Mouse (Mus musculus): ENCODE results near the gene Adgrd1.
A peak's percentile ranks its signal among the peaks of the same experiment; 100 is the strongest.

The Adgrd1 gene

GRCm38 (mm10) chr5:129236366-129236765 lies 139.8 kb downstream of the Adgrd1 start:
- TF ChIP-seq GATA4 (IDR thresholded peaks at IDR 0.05; ENCODE audit: insufficient replicate concordance, low read length) = no peak

- peak; percentile 25; the same call in 1 of the 2 replicates for TF ChIP-seq GATA4 (IDR thresholded peaks at IDR 0.05; ENCODE audit: insufficient replicate concordance, low read length)
Observed at GRCm38 (mm10) chr5:129241865-129242264, 145.3 kb downstream of the Adgrd1 start.

GRCm38 (mm10) chr5:129242265-129242664 lies 145.7 kb downstream of the Adgrd1 start:
- TF ChIP-seq GATA4 (IDR thresholded peaks at IDR 0.05; ENCODE audit: insufficient replicate concordance, low read length) = no peak

- TF ChIP-seq GATA4 (IDR thresholded peaks at IDR 0.05; ENCODE audit: insufficient replicate concordance, low read length) = no peak
Observed at GRCm38 (mm10) chr5:129243120-129243519, 146.6 kb downstream of the Adgrd1 start.

- TF ChIP-seq GATA4 (IDR thresholded peaks at IDR 0.05; ENCODE audit: insufficient replicate concordance, low read length) = no peak
Observed at GRCm38 (mm10) chr5:129244392-129244791, 147.8 kb downstream of the Adgrd1 start.

- TF ChIP-seq GATA4 (IDR thresholded peaks at IDR 0.05; ENCODE audit: insufficient replicate concordance, low read length) = peak; percentile 79; the same call in 1 of the 2 replicates
Observed at GRCm38 (mm10) chr5:129249080-129249479, 152.5 kb downstream of the Adgrd1 start.

All from liver, adult (tissue).